Mouse (Mus musculus) embryo, embryonic 10.5 days (tissue): ENCODE results near the gene Stbd1.

Experiments
- DNase-seq: peaks from one replicate; pipeline ENCODE4 v3.0.0-alpha.2; 2015; ENCODE audit warnings: low spot score

The Stbd1 gene

GRCm38 (mm10) chr5:92640861-92641260, 38.0 kb downstream of the Stbd1 start:
- no peak for DNase-seq
